Mouse (Mus musculus): ENCODE results near the gene Plk5. TPM values are rescaled to one million over a fixed set of nuclear protein-coding genes. Genes with fewer than 3 reads are reported as not detected.

Gene Plk5
- polyA plus RNA-seq, 1 experiment from 2014 or later, result 0.50 TPM

Small RNAs within 50 kb of the gene (microRNA-seq; reads per million reads assigned to microRNA genes)
- gene Gm22721, result not detected

Other genes with a start within 250 kb of the Plk5 start
- gene Stk11, start 240.7 kb upstream of the Plk5 start, polyA plus RNA-seq (2016; fragmentation: Nextera tagmentation; extraction: Ambion mirVana), result 13.1 and 16.1 TPM in 2 replicates
- 351 and 385 TPM in 2 replicates for gene Atp5d, start 217.8 kb upstream of the Plk5 start, polyA plus RNA-seq (2016; fragmentation: Nextera tagmentation; extraction: Ambion mirVana)
- gene Cbarp, start 215.6 kb upstream of the Plk5 start, polyA plus RNA-seq (2016; fragmentation: Nextera tagmentation; extraction: Ambion mirVana), result 18.4 and 22.3 TPM in 2 replicates
- gene Midn, start 208.2 kb upstream of the Plk5 start, polyA plus RNA-seq (2016; fragmentation: Nextera tagmentation; extraction: Ambion mirVana), result 42.1 and 54.5 TPM in 2 replicates
- gene Cirbp, start 190.5 kb upstream of the Plk5 start, polyA plus RNA-seq (2016; fragmentation: Nextera tagmentation; extraction: Ambion mirVana), result 235 and 271 TPM in 2 replicates
- gene 1600002K03Rik, start 183.5 kb upstream of the Plk5 start, polyA plus RNA-seq (2016; fragmentation: Nextera tagmentation; extraction: Ambion mirVana), result 12.0 and 13.3 TPM in 2 replicates
- 49.3 and 50.5 TPM in 2 replicates for gene Efna2, start 177.0 kb upstream of the Plk5 start, polyA plus RNA-seq (2016; fragmentation: Nextera tagmentation; extraction: Ambion mirVana)
- gene Mum1, start 130.0 kb upstream of the Plk5 start, polyA plus RNA-seq (2016; fragmentation: Nextera tagmentation; extraction: Ambion mirVana), result 50.0 and 58.8 TPM in 2 replicates
- gene Ndufs7, start 107.3 kb upstream of the Plk5 start, polyA plus RNA-seq (2016; fragmentation: Nextera tagmentation; extraction: Ambion mirVana), result 177 and 220 TPM in 2 replicates
- gene Gamt, start 95.4 kb upstream of the Plk5 start, polyA plus RNA-seq (2016; fragmentation: Nextera tagmentation; extraction: Ambion mirVana), result 26.6 and 29.6 TPM in 2 replicates
- gene Dazap1, start 95.0 kb upstream of the Plk5 start, polyA plus RNA-seq (2016; fragmentation: Nextera tagmentation; extraction: Ambion mirVana), result 67.1 and 76.9 TPM in 2 replicates
- gene Rps15, start 64.0 kb upstream of the Plk5 start, polyA plus RNA-seq (2016; fragmentation: Nextera tagmentation; extraction: Ambion mirVana), result 530 and 668 TPM in 2 replicates
- gene Apc2, start 60.5 kb upstream of the Plk5 start, polyA plus RNA-seq (2016; fragmentation: Nextera tagmentation; extraction: Ambion mirVana), result 170 and 191 TPM in 2 replicates
- 38.4 and 39.7 TPM in 2 replicates for gene 2310011J03Rik, start 35.9 kb upstream of the Plk5 start, polyA plus RNA-seq (2016; fragmentation: Nextera tagmentation; extraction: Ambion mirVana)
- gene Pcsk4, start 27.0 kb upstream of the Plk5 start, polyA plus RNA-seq (2016; fragmentation: Nextera tagmentation; extraction: Ambion mirVana), result 2.2 and 2.8 TPM in 2 replicates
- 3.2 and 4.1 TPM in 2 replicates for gene Reep6, start 26.5 kb upstream of the Plk5 start, polyA plus RNA-seq (2016; fragmentation: Nextera tagmentation; extraction: Ambion mirVana)
- gene Adamtsl5, start 8.0 kb upstream of the Plk5 start, polyA plus RNA-seq (2016; fragmentation: Nextera tagmentation; extraction: Ambion mirVana), result 0.38 and 0.77 TPM in 2 replicates
- 21.4 and 24.8 TPM in 2 replicates for gene Mex3d, start 31.2 kb downstream of the Plk5 start, polyA plus RNA-seq (2016; fragmentation: Nextera tagmentation; extraction: Ambion mirVana)
- 275 and 296 TPM in 2 replicates for gene Mbd3, start 43.1 kb downstream of the Plk5 start, polyA plus RNA-seq (2016; fragmentation: Nextera tagmentation; extraction: Ambion mirVana)
- 312 and 406 TPM in 2 replicates for gene Uqcr11, start 50.4 kb downstream of the Plk5 start, polyA plus RNA-seq (2016; fragmentation: Nextera tagmentation; extraction: Ambion mirVana)
- 176 and 178 TPM in 2 replicates for gene Tcf3, start 77.2 kb downstream of the Plk5 start, polyA plus RNA-seq (2016; fragmentation: Nextera tagmentation; extraction: Ambion mirVana)
- gene Onecut3, start 138.4 kb downstream of the Plk5 start, polyA plus RNA-seq (2016; fragmentation: Nextera tagmentation; extraction: Ambion mirVana), result 1.7 and 2.3 TPM in 2 replicates
- 0.93 and 1.1 TPM in 2 replicates for gene Atp8b3, start 182.7 kb downstream of the Plk5 start, polyA plus RNA-seq (2016; fragmentation: Nextera tagmentation; extraction: Ambion mirVana)
- gene Rexo1, start 205.1 kb downstream of the Plk5 start, polyA plus RNA-seq (2016; fragmentation: Nextera tagmentation; extraction: Ambion mirVana), result 33.1 and 33.8 TPM in 2 replicates
- 7.1 and 8.1 TPM in 2 replicates for gene Klf16, start 220.9 kb downstream of the Plk5 start, polyA plus RNA-seq (2016; fragmentation: Nextera tagmentation; extraction: Ambion mirVana)
- 112 and 118 TPM in 2 replicates for gene Abhd17a, start 233.9 kb downstream of the Plk5 start, polyA plus RNA-seq (2016; fragmentation: Nextera tagmentation; extraction: Ambion mirVana)
- 60.3 and 69.4 TPM in 2 replicates for gene Scamp4, start 246.4 kb downstream of the Plk5 start, polyA plus RNA-seq (2016; fragmentation: Nextera tagmentation; extraction: Ambion mirVana)
- gene Adat3, start 246.4 kb downstream of the Plk5 start, polyA plus RNA-seq (2016; fragmentation: Nextera tagmentation; extraction: Ambion mirVana), result 4.8 and 5.5 TPM in 2 replicates
- 5.2 and 5.3 TPM in 2 replicates for gene Gm49322, start 249.6 kb downstream of the Plk5 start, polyA plus RNA-seq (2016; fragmentation: Nextera tagmentation; extraction: Ambion mirVana)